ENCODE assay signal across 9 mouse cellular contexts in genomic region chr6:108274364-108275084, GRCm38 (mm10).
DNase-seq lines count a peak whose midpoint lies in the region; ATAC-seq lines count a peak whose summit lies in the region.
"Had no signal": no experiment of that assay in that cellular context is flagged by ENCODE, and none has a peak within 500 bp of the region (broad histone marks: within the 10 kb centered on the region; RNA-seq: fewer than 3 reads in every experiment).

No protein-coding gene starts in this region.

- WGBS in kidney, embryonic 16.5 days: 35% methylated on average over 10 of the region's 10 CpGs
- WGBS in heart, embryonic 12.5 days: 65% methylated on average over 10 of the region's 10 CpGs

- no peak overlapping the region for H3K9ac ChIP-seq in kidney, embryonic 16.5 days (replicated peaks; ENCODE audit: low read length)
- H3K9ac ChIP-seq in heart, embryonic 12.5 days: 0 out of 2 replicates have a peak overlapping the region, but pooled peaks have one; percentile 26

- no peaks in the 10 kb centered on the region for H3K36me3 ChIP-seq in kidney, embryonic 16.5 days (ENCODE audit: insufficient read depth, low read length)
- H3K36me3 ChIP-seq in heart, embryonic 12.5 days: no peaks in the 10 kb centered on the region

- peaks cover 28% of the 10 kb centered on the region for H3K4me1 ChIP-seq in kidney, embryonic 16.5 days (ENCODE audit: insufficient read depth, low read length)
- H3K4me1 ChIP-seq in heart, embryonic 12.5 days (replicated peaks): peaks cover 48% of the 10 kb centered on the region

- peak overlapping the region; percentile 84 for H3K27ac ChIP-seq in kidney, embryonic 16.5 days (ENCODE audit: low read length)
- no peak overlapping the region for H3K27ac ChIP-seq in heart, embryonic 12.5 days (ENCODE audit: poor library complexity, severe bottlenecking)

- no peak overlapping the region for H3K4me3 ChIP-seq in kidney, embryonic 16.5 days (ENCODE audit: low read length)
- no peak overlapping the region for H3K4me3 ChIP-seq in heart, embryonic 12.5 days
- H3K4me3 ChIP-seq: myocyte had no signal

- no peaks in the 10 kb centered on the region for H3K9me3 ChIP-seq in kidney, embryonic 16.5 days (ENCODE audit: low read length)
- no peaks in the 10 kb centered on the region for H3K9me3 ChIP-seq in heart, embryonic 12.5 days (replicated peaks)
- H3K9me3 ChIP-seq: G1E had no signal

- no peak for DNase-seq in kidney, postnatal 36 days
- DNase-seq in cerebellum, adult 9-10 months: peak; percentile 49
- no peak for DNase-seq in adrenal gland, adult (ENCODE audit: inconsistent age in 2 of 2, low spot score in 1 of 2)
- DNase-seq in urinary bladder, adult 2 months (ENCODE audit: low spot score): no peak

- no peaks in the 10 kb centered on the region for H3K27me3 ChIP-seq in kidney, embryonic 16.5 days (ENCODE audit: insufficient read depth, low read length)
- no peaks in the 10 kb centered on the region for H3K27me3 ChIP-seq in heart, embryonic 12.5 days (replicated peaks)

- peak; percentile 99 for ATAC-seq in kidney, embryonic 16.5 days (ENCODE audit: low FRiP score, low TSS enrichment)
- ATAC-seq in heart, embryonic 12.5 days (ENCODE audit: insufficient number of reproducible peaks, low FRiP score): peak; percentile 36; the same call in 1 of the 2 replicates
- ATAC-seq in megakaryocyte, adult 5-6 weeks (ENCODE audit: poor library complexity, severe bottlenecking): 0 out of 2 replicates have a peak, but pooled peaks have one; percentile 18

- 0 out of 2 replicates have a peak overlapping the region, but pooled peaks have one; percentile 21 for H3K4me2 ChIP-seq in kidney, embryonic 16.5 days (replicated peaks; ENCODE audit: low read depth, low read length)
- H3K4me2 ChIP-seq in heart, embryonic 12.5 days: no peak overlapping the region

Comparison
In these comparisons a context has a peak if more than half of its experiments do, and no peak if none do; other contexts are left out.
1. ATAC-seq: peak in every context shown above with its lines; median percentile 99 in kidney, embryonic 16.5 days; 36 in heart, embryonic 12.5 days; 18 in megakaryocyte, adult 5-6 weeks.